Mouse (Mus musculus) liver, adult 2 months (tissue): ENCODE results near the gene Mybpc2.

Experiments used
- CTCF ChIP-seq: fragments of 200-500 bp; IDR thresholded peaks from 2 replicates; pipeline ENCODE4 v1.5.1; 2011; ENCODE audit warnings: low read depth, low read length, control low read depth
- POLR2A ChIP-seq: fragments of 200-500 bp; IDR thresholded peaks from 2 replicates; pipeline ENCODE4 v1.6.1; 2011; ENCODE audit warnings: low read length, control low read depth; ENCODE audit not compliant: insufficient read depth; ENCODE audit errors: extremely low read depth

DNA sequence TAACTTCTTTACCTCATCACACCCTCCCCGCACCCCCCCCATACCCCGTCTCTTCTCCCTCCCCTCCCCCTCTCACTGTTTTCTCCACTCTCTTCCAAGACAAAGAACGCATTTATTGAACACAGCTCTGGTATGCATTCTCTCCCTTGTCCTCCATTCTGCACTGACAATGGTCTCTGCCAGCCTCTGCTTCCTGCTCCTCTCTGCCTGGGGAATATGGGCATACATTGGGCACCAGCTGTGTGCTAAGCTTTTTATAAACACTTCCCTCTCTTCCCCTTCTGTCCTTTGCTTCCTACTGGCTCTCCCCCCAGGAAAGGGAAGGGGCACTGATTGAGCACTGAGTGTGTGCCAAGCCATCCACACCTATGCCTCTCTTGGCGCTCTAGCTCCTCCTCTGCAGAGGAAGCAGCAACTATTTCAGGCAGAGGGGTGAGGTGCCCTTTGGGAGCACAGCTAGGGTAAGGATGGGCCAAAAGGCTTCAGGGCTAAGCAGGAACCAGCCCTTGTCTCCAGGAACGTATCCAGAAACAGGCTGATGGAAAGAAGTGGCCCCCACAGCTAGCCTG, 49.3 kb downstream of the Mybpc2 start:
- no peak for TF ChIP-seq CTCF
- TF ChIP-seq POLR2A, result no peak
